Mouse (Mus musculus): ENCODE data around the gene Irf2bpl.

The Irf2bpl gene

DNA sequence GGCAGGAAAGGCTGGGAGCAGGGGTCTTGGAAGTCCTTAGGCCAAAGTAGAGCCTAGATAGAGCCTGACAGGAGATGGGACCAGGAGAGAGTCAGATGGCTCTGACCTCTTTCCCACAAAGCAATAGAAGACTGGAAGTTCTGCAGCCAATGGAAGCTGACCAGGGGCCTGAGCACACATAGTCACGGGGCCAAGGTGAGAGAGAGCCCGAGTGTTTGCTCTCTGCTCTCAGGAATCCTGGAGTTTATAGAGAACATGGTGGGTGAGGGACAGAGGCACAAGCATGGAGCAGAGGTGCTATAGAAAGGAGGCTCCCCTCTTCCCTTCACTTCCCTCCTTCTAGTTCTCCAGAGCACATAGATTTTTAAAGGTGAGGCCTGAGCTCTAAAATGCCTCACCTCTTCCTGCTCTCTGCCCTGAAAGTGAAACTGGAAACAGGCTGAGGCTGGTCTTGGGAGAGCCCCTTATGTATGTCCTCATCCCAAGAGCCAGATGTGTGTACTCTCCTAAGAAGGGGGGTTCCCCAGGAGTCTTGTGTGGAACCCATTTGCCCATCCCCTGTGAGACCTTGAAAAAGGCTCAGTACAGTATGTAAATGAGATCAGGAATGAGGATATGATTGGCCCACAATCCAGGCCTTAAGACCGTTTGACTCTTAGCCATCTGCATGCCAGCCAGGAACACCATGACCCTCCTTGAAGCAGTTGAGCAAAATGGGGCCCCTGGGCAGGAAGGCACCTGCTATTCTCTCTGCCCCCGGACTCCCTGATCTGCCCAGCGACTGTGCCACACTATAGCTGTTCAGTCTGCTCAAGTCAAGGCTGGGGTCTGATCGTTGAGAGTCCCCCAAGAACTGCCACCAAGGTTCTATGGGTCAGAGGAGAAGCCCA lies 25.4 kb downstream of the Irf2bpl start:
- no peak for DNase-seq (ENCODE audit: low spot score)

- no peak for DNase-seq (ENCODE audit: low spot score)
Observed at GRCm38 (mm10) chr12:86858498-86858897, 26.1 kb downstream of the Irf2bpl start.

DNA sequence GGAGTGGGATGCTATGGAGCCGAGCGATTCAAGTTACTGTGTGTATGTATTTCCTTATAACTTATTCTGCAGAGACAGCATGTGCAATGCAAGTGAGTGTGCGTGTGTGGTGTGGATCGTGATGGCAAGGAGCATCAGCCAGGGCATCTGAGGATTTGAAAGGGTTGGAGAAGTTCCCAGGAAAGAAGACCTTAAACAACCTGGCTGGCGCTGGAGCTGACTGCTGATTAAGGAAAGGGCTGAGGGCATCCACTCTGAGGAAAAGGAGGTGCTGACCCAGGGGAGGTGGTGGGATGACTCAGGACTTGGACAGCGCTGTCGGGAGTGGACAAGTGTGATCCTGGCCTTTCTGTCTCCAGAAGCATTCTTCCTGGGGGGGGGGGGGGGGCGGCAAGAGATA lies 27.3 kb downstream of the Irf2bpl start:
- DNase-seq (ENCODE audit: low spot score): no peak

- no peak for DNase-seq (ENCODE audit: low spot score)
Observed at GRCm38 (mm10) chr12:86855670-86856069, 28.9 kb downstream of the Irf2bpl start.

GRCm38 (mm10) chr12:86853516-86853915 lies 31.1 kb downstream of the Irf2bpl start:
- no peak for DNase-seq (ENCODE audit: low spot score)

DNA sequence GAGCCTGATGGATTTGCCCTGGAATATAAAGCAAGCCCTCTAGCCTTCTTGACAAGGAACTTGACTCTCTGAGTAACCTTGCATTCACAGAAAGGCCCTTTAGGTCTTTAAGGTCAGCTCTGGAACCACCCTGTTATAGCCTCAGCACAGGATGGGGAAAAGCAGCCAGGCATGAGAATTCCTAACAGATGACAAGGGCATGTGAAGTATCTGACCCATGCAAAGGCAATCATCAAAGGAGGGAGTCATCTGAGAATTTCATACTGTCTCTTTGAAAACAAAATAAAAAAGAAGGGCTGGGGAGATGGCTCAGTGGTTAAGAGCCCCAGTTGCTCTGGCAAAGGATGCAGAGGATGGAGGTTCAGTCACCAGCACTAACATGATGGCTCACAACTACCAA lies 33.3 kb downstream of the Irf2bpl start:
- DNase-seq (ENCODE audit: low spot score): no peak

DNA sequence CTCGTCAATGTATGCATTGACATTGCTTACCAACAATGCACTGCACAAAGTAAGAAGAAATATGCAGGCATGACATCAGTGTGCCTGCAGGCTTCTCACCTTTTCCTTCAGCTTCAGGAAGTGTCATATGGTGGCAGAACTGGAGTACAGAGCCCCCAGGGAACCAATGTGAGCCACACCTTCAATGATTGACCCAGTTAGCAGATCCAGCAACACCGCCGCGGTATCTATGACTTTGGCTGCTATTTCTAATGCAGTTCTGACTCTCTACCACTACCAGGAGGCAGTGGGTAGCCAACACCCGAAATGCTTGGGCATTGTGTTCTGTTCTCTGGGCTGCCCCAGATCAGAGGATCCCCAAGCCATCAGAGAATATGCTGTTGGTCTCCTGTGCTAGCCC lies 33.9 kb downstream of the Irf2bpl start:
- no peak for DNase-seq (ENCODE audit: low spot score)

DNA sequence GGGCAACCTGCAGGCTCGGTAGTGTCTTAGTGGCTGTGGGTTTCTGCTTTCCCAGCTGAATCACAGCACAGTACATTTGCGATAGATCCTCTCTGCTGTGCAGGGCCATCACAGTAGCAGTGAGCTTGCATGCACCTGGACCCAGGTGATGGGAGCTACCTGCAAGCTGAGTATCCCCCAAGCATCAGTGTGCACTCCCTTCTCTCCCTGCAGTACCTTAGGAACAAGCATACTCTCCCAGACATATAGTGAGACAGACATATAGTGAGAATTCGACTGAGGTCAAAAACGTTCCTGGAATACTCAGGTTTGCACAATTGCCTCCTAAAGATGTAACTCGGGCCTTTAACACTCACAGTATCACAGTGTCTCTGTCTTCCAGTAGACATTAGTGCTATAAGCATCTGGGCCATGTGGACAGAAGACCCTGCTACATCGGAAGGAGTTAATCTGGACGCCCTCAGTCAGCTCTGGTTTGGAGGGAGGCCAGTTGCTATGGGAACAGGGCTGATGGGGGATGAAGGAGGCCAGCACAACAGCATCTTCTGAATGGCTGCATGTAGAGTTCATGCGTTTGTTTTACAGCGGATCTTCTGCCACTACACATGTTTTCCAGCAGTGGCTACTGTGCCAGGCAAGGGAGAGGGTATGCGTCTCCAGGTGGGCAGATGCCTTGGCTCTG lies 34.5 kb downstream of the Irf2bpl start:
- no peak for DNase-seq (ENCODE audit: low spot score)

DNA sequence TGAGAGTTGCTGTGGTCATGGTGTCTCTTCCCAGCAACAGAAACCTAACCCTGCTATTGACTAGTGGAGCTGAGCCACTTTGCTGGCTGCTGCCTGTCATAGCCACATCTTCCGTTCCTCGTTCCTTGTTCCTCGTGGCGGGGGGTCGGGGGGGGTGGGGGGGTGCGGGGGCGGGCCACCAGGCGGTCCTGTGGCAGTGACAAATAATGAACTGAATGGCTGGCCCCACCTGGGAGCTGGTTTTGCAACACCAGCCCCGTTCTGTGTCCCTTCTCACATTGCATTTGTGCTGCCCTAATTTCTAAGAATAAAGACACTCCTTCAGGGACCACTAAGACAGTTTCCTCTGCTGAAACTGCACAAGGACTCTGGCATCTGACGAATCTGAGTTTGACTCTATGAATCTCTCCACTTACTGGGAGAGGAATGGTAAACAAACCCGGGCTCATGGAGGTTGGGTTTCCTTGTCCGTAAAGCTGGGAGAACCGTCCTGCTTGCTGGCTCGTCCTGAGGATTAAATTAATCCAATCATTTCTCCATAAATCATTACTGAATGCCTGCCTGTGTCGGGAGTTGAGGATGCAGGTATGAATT lies 41.6 kb downstream of the Irf2bpl start:
- no peak for DNase-seq (ENCODE audit: low spot score)

DNA sequence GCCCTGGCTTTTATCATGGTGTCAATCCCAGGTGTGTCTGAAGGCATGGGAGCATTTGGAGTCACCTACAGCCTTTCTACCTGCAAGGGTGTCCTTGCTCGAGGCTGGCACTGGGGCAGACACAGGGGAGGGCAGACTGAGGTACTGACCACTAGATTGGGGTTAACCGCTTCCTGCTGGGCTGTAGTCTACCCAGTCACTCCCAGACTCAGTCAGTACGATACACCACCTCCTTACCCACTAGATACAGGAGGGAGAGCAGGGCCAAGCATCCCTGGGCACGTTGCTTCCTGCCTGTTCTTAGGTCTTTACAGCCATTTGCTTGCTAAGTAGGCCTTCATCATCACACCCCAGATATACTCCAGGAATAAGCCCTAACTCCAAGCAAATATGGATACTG lies 44.1 kb downstream of the Irf2bpl start:
- DNase-seq (ENCODE audit: low spot score): no peak

DNA sequence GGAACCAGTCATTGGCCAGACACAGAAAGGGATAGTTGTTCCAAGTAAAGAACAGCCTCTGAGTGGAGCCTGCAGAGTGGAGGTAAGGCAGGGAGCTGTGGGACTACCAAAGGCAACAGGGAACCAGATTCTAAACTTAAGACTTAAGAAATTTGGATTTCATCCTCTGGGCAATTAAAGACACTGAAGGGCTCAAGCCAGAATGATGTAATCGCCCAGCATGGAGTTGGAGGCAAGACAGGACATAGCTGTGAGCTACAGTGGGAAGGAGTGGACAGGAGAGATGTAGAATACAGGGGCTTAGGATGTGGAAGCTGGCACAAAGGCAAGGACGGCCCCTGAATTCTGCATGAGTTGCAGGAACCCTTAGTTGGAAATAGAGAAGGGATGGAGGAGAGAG lies 46.4 kb downstream of the Irf2bpl start:
- no peak for DNase-seq (ENCODE audit: low spot score)

DNA sequence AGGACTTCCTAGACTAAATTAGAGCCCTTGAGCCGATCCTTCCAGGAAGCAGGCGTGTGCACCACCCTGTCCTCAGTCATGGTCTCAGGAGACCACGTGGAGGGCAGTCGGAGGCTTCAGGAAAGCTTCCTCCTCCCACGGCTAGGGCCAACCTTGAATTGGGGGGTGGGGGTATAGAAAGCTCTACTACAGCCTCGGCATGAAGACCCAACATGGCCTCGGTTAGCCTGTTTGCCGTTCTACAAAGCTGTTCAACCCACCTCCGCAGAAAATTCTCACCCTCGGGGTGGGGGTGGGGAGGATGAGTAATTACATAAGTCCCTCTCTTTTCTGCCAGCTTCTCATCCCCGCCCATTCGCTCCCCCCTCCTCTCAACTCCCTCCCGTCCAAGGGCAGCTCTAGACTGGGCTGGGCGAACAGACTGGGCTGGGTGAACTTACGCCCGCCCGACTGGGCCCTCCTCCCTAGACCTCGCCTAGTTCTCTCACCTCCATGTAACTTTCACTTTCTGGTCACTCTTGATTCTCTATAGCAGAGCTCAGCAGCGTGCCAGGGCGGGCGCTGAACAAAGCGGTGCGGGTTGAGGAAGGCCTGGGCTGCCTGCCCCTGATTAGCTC lies 48.1 kb downstream of the Irf2bpl start:
- peak; percentile 71 for DNase-seq (ENCODE audit: low spot score)

DNA sequence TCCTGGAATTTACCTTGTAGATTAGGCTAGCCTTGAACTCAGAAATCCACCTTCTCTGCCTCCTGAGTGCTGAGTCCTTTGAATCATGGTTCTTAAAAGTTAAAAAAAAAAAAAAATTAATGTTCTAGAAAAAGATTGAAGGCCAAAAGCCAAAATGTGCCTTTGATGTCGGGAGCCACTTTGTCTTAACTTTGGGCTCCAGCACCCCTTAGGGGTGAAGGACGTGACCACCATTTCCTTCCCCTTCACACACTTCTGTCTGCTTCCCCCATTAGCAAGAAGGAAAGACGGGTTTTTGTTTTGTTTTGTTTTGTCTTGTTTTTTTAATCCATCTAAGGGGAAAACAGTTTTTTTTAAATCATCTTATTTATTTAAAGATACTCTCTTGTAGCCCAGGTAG lies 48.7 kb downstream of the Irf2bpl start:
- DNase-seq (ENCODE audit: low spot score): no peak

DNA sequence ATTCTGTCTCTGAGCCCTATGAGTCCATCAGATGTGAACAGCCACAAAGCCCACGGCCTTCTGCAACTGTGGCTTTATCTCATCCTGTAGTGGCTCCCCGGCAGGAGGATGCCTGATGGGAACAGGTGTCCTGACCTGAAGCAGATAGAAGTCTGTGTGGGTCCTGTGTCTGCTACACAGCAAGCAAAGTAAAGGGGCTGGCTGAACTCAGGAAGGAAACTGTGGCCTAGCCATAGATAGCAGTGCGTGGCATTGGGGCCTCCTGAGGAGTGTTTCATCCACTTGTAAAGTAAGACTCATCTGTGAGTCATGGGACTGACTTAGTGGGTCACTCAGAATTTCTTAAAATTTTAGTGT lies 50.2 kb downstream of the Irf2bpl start:
- DNase-seq (ENCODE audit: low spot score): no peak

DNA sequence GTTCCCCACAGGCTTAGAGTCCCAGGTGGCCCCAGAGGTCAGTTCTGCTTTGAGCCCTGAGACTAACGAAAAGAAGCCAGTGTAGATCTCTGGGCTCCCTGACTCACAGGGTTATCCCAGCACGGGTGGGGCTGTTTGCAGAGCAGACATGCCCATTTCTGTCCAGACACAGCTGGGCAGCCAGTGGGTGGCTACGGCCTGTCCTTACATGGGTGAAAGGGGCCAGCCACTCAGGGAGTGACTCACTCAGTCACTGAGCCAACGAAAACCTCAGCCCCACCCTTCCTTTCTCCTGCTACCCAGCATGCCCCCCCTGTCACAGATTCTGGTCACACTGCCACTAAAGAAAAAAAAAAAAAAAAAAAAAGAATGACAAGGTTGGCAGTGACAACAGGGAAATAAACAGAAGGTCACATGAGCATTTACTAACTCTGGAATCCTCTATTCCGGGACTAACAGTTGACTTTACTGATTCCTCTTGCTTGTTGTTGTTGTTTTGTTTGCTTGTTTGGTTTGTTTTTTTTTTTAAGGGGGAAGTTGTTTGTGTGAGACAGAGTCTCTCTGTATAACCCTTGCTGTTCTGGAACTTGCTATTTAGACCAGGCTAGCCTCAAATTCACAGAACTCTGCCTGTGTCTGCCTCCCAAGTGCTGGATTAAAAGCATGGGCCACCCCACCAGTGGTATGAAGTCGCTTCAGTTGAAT lies 50.7 kb downstream of the Irf2bpl start:
- peak; percentile 66 for DNase-seq (ENCODE audit: low spot score)

- no peak for DNase-seq (ENCODE audit: low spot score)
Observed at GRCm38 (mm10) chr12:86832551-86833182, 51.9 kb downstream of the Irf2bpl start.

- DNase-seq (ENCODE audit: low spot score): no peak
Observed at GRCm38 (mm10) chr12:86831591-86832550, 52.7 kb downstream of the Irf2bpl start.

Data from urinary bladder, postnatal 10 days (tissue).